Mouse (Mus musculus) left cerebral cortex, postnatal 4 days (tissue): ENCODE data around the gene Tie1. TPM values are rescaled to one million over a fixed set of nuclear protein-coding genes. Genes with fewer than 3 reads are reported as not detected.
"Not testable (repeated sequence)": the region's sequence is repeated elsewhere in the genome, so short reads cannot be mapped to it uniquely, and the experiment has no call there.

Experiments
- DNase-seq: peaks from one replicate; pipeline ENCODE4 v3.0.0-alpha.2; 2022
- intact Hi-C: fragments of 180-260 bp; cut with DNase I; formaldehyde crosslinking; loops from one replicate; pipeline ENCODE4 v1.15.1; 2025
- total RNA-seq, 2 experiments: library from RNA; stranded (reverse); gene quantifications; 2 replicates each; pipeline ENCODE4 v1.2.3; 2021

The Tie1 gene
- 10 to 100 TPM; 14.4 to 15.2 TPM for total RNA-seq

GRCm38 (mm10) chr4:118489717-118490132 lies at the start of gene Tie1:
TSS of gene Tie1 (minus strand) at chr4:118490061.
- no peak for DNase-seq
- intact Hi-C loops = no loop called here

DNA sequence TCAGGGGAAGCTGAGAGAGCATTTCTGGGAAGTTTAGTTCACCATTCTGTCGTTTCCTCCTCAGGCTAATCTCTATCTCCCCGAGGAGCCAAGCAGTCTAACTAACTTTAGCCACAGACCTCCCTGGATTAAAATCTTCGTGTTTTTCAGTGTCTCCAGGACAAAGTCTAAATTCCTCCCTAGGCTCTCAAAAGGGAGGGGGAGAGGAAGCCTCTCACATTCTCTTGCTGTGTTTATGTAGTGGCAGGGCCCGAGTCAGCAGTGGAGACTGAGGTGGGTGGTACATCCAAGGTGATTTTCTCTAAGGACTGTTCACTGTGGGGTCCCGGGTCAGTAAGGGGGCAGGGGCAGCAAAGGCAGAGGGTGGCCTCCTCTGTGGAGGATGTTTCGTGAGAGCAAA lies 47.9 kb upstream of the Tie1 start:
- DNase-seq = no peak
- intact Hi-C loops = no loop called here

- DNase-seq = no peak
- intact Hi-C loops = no loop called here
Observed at GRCm38 (mm10) chr4:118535610-118536009, 45.7 kb upstream of the Tie1 start.

DNA sequence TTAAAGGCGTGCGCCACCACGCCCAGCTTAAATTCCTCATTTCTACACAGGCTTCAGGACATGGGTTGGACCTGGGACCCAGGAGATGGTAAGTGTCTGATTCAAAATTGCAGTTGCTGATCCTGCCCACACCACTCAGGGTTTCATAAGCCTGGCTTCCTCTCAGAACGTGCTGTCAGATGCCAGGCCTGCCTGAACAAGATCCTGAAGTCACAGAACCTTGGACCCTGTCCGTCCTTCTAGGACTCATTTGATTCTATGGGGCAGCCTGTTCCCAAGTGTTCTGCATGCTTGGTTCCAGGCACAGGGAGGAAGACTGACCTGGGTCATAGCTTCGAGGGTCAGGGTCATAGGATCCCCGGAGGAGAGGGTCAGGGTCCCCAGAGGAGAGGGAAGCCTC lies 43.7 kb upstream of the Tie1 start:
- no peak for DNase-seq
- intact Hi-C loops = no loop called here

- intact Hi-C loops = no loop called here
- DNase-seq = no peak
Observed at GRCm38 (mm10) chr4:118533156-118533555, 43.3 kb upstream of the Tie1 start.

GRCm38 (mm10) chr4:118532663-118533062 lies 42.8 kb upstream of the Tie1 start:
- intact Hi-C loops = no loop called here
- DNase-seq = no peak

GRCm38 (mm10) chr4:118527720-118528119 lies 37.9 kb upstream of the Tie1 start:
- intact Hi-C loops = no loop called here

DNA sequence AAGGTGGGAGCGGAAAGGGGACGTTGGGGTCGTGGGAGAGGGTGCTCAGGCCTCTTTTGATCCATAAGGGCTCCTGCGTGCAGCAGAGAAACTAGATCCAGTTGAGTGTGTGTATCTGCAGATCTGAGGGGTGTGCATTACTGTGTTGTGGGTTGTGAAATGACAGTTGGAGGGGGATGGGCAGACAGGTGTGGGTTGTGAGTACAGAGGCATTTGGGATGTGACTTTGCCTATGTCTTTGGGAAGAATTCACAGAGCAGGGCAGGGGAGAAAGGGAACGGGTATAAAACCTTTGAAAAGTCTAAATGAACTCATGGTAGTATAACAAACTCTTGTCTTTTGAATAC lies 37.4 kb upstream of the Tie1 start:
- no peak for DNase-seq
- intact Hi-C loops = no loop called here

More at GRCm38 (mm10) chr4:118527720-118528119, 37.9 kb upstream of the Tie1 start:
- no peak for DNase-seq

- intact Hi-C loops = no loop called here
- no peak for DNase-seq
Observed at GRCm38 (mm10) chr4:118526408-118527334, 36.8 kb upstream of the Tie1 start, which contains the start of gene 2610528J11Rik. TSS of gene 2610528J11Rik (plus strand) at chr4:118526999.

- intact Hi-C loops = no loop called here
- DNase-seq = no peak
Observed at GRCm38 (mm10) chr4:118525779-118526178, 35.9 kb upstream of the Tie1 start.

- no peak for DNase-seq
- intact Hi-C loops = no loop called here
Observed at GRCm38 (mm10) chr4:118523976-118524375, 34.1 kb upstream of the Tie1 start.

DNA sequence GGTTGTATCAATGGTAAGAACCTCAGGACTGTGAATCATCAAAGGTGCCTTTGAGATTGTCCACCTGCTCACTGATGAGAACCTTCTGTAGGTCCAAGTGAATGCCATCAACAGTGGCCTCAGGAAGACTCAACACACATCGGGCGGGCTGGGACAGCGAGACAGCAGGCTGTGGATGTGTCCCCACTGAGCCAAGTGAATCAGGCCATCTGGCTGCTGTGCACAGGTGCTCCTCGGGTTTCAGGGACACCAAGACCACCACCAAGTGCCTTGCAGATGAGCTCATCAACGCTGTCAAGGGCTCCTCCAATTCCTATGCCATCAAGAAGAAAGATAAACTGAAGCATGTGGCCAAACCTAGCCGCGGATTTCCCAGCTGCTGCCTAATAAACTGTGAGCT lies 32.4 kb upstream of the Tie1 start:
- intact Hi-C loops = no loop called here
- no peak for DNase-seq

DNA sequence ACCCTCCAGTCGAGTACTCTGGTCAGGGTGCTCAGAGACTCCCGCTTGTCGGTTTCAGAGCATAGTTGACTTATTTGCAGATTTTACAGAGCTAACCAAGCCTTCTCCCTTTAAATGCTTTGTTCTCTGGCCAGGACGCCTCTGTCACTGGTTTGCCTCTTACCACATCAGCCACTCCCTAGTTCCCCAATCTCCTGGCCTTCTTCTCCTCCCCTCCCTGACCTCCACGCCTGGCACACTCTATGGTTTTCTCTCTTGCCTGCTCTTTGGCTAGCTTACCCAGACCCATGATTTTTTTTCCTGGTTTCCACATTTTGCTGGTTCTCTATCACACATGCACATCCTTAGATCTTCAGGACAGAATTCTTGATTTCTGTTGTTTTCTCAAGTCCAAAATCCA lies 28.3 kb upstream of the Tie1 start:
- intact Hi-C loops = no loop called here
- DNase-seq = no peak

DNA sequence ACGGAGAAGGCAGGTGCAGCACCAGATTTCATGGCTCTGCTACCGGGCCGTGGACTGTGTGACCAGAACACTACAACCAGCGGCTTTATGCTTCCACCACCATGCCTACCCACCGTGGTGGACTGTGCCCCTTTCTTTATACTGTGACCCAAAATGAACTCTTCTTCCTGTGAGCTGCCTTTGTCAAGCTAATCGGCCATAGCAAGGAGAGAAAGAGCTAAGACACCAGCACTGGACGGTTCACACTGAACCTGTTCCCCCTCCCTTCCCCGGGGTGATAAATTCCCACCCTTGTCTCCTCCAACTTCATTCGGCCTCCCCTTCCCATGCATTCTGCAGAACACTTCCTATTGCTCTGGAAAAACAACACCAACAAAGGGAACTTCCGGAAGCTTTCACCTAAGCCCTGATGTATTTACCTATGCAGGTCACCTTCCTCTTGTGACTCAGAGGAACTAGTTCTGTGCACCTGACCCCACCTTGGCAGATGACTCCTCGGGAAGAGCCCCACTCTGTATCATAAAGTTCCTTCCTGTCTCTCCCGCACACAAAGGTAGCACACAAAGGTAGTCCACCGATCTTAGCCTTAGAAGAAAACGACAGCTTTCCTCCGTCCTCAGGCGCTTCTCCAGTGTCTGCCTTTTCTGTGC lies 27.8 kb upstream of the Tie1 start:
- intact Hi-C loops = no loop called here
- DNase-seq = no peak

DNA sequence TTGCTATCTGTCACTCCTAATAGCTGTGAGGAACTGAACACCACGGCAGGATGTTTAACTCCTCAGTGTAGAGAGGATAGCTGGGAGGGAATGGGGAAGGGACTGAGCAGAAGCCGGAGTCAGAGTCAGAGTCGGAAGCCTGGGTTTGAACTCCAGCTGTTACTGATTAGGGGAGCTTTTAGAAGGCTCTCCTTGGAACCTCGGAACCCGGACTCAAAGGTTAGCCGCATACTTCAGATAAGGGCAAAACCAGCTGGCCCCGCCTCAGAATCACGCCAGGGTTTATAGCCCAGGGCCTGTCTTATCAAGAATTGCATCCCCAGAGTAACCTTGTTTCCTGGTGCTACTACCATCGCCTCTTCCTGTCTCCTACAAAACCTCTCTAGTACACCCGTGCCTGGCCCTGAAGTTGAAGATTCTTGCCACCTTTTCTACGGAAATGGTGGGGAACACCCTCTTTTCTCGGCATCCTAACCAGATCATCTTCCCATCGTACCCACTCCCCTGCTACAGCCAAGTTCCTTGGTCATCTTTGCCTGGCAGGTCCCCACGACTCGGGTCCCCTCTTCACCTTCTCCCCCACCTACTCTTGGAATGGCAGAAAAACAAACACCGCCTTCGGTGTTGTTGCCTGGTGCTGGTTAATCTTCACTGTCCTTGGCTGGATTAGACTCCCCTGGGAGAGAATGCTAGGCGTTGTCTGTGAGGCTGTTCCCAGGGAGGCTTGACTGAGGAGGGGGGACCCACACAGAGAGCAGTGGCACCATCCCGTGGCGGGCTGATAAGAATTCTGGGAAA lies 27.0 kb upstream of the Tie1 start:
- DNase-seq = no peak
- intact Hi-C loops = no loop called here

DNA sequence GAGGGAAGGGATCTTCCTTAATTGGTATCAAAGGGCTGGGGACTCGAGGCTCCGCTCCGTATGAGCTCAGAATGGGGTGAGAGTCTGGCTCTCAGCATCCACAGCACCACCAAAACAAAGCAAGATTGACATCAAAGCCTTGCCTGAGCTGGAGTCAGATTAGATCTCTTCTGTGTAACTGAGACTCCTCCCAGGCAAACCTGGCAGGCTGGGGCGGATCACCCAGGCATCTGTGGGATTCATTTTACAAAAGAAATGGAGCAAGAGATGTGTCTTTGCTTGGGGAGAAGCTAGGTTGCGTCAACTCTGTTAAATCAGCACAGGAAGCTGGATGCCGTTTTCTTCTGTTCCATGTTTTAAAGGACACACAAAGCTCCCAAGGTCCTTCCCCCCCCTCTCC lies 19.2 kb upstream of the Tie1 start:
- intact Hi-C loops = no loop called here
- DNase-seq = no peak

GRCm38 (mm10) chr4:118507171-118507570 lies 17.3 kb upstream of the Tie1 start:
- DNase-seq, intact Hi-C loops: not testable (repeated sequence)

DNA sequence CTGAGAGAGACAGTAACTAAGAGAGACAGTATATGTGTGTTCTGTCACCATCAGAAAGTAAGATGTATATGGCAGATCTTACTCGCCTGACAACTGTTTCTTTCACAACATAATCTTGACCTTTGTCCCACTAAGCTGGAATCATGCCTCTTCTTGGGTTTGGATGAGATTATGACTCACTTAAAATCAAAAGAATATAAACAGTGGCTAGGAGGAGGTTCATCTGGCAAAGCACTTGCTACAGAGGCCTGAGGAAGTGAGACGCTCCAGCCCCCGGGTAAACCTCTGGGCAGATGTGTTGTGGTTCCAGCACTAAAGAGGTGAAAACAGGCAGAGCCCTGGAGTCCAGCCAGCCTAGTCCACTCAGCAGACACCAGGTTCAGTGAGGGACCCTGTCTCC lies 15.7 kb upstream of the Tie1 start:
- intact Hi-C loops = no loop called here

DNA sequence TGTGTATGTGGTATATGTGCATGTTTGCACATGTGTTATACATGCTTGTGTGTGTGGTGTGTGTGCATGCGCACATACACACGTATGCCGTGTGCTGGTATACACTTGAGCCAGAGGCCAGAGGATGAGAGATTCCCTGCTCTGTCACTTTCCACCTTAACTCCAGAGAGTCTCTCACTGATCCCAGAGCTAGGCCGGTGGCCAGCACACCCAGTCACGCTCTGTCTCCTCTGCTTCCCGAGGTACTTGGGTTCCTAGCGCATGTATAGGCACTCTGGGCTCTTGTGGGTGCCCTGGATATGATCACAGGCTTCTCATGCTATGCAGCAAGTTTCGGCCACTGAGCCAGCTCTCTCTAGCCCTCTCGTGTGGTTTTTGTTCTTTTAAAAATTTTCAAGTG lies 10.9 kb upstream of the Tie1 start:
- intact Hi-C loops = no loop called here
- DNase-seq = no peak

More for the DNA sequence above, 15.7 kb upstream of the Tie1 start:
- no peak for DNase-seq

- intact Hi-C loops = no loop called here
- no peak for DNase-seq
Observed at GRCm38 (mm10) chr4:118500171-118500724, 10.4 kb upstream of the Tie1 start.

- DNase-seq = no peak
- intact Hi-C loops = no loop called here
Observed at GRCm38 (mm10) chr4:118490461-118490860, 600 bp upstream of the Tie1 start.
